Mouse (Mus musculus): ENCODE measurements at regions not wholly inside any gene's neighbourhood (a gene's known extent, or its start where the extent isn't known, plus 50 kb on each side); places are given as distances from the start of the nearest gene placed in this dataset.

GRCm38 (mm10) chr3:115596523-115596922, 118.3 kb downstream of the S1pr1 start:
- peak; percentile 74 for DNase-seq (ENCODE audit: low spot score)

- DNase-seq (ENCODE audit: low spot score): no peak
Observed at GRCm38 (mm10) chr3:115590716-115591115, 124.2 kb downstream of the S1pr1 start.

GRCm38 (mm10) chr3:115588585-115588984, 126.3 kb downstream of the S1pr1 start:
- no peak for DNase-seq (ENCODE audit: low spot score)

- no peak for DNase-seq (ENCODE audit: low spot score)
Observed at GRCm38 (mm10) chr3:115580131-115580932, 134.5 kb downstream of the S1pr1 start.

GRCm38 (mm10) chr3:115575371-115575770, 139.5 kb downstream of the S1pr1 start:
- DNase-seq (ENCODE audit: low spot score): no peak

GRCm38 (mm10) chr3:115562735-115563134, 152.1 kb downstream of the S1pr1 start:
- DNase-seq (ENCODE audit: low spot score): no peak

- no peak for DNase-seq (ENCODE audit: low spot score)
Observed at GRCm38 (mm10) chr3:115554809-115555708, 159.8 kb downstream of the S1pr1 start.

- no peak for DNase-seq (ENCODE audit: low spot score)
Observed at GRCm38 (mm10) chr3:115553848-115554515, 160.9 kb downstream of the S1pr1 start.

- no peak for DNase-seq (ENCODE audit: low spot score)
Observed at GRCm38 (mm10) chr3:115541789-115542188, 173.1 kb downstream of the S1pr1 start.

GRCm38 (mm10) chr3:115538355-115538754, 176.5 kb downstream of the S1pr1 start:
- no peak for DNase-seq (ENCODE audit: low spot score)

GRCm38 (mm10) chr3:115532141-115532735, 182.6 kb downstream of the S1pr1 start:
- no peak for DNase-seq (ENCODE audit: low spot score)

GRCm38 (mm10) chr3:115530441-115530840, 184.4 kb downstream of the S1pr1 start:
- DNase-seq (ENCODE audit: low spot score): no peak

- no peak for DNase-seq (ENCODE audit: low spot score)
Observed at GRCm38 (mm10) chr3:115529918-115530317, 185.0 kb downstream of the S1pr1 start.

GRCm38 (mm10) chr3:115523515-115523914, 191.4 kb downstream of the S1pr1 start:
- no peak for DNase-seq (ENCODE audit: low spot score)

GRCm38 (mm10) chr3:115515645-115516044, 199.2 kb downstream of the S1pr1 start:
- no peak for DNase-seq (ENCODE audit: low spot score)

- no peak for DNase-seq (ENCODE audit: low spot score)
Observed at GRCm38 (mm10) chr3:115509658-115510057, 205.2 kb downstream of the S1pr1 start.

- DNase-seq (ENCODE audit: low spot score): no peak
Observed at GRCm38 (mm10) chr3:115497420-115497819, 217.5 kb downstream of the S1pr1 start.

GRCm38 (mm10) chr3:115496110-115496509, 218.8 kb downstream of the S1pr1 start:
- DNase-seq (ENCODE audit: low spot score): no peak

GRCm38 (mm10) chr3:115495692-115496091, 219.2 kb downstream of the S1pr1 start:
- DNase-seq (ENCODE audit: low spot score): no peak

GRCm38 (mm10) chr3:115468980-115469379, 245.9 kb downstream of the S1pr1 start:
- no peak for DNase-seq (ENCODE audit: low spot score)

GRCm38 (mm10) chr3:115467850-115468249, 247.0 kb downstream of the S1pr1 start:
- no peak for DNase-seq (ENCODE audit: low spot score)

GRCm38 (mm10) chr3:115462623-115463022, 252.2 kb downstream of the S1pr1 start:
- DNase-seq (ENCODE audit: low spot score): no peak

Measured in heart, adult 8-10 months (tissue).